Mouse (Mus musculus) stomach, postnatal 0 days (tissue): ENCODE results near the gene Rnf121.

Experiments used
- CTCF ChIP-seq: IDR thresholded peaks from 2 replicates; pipeline ENCODE4 v1.5.1; 2016; ENCODE audit warnings: antibody characterized with exemption, low read depth, mild to moderate bottlenecking, moderate library complexity
- EP300 ChIP-seq: optimal IDR thresholded peaks from 2 replicates; pipeline ENCODE3; 2016; ENCODE audit warnings: antibody characterized with exemption

DNA sequence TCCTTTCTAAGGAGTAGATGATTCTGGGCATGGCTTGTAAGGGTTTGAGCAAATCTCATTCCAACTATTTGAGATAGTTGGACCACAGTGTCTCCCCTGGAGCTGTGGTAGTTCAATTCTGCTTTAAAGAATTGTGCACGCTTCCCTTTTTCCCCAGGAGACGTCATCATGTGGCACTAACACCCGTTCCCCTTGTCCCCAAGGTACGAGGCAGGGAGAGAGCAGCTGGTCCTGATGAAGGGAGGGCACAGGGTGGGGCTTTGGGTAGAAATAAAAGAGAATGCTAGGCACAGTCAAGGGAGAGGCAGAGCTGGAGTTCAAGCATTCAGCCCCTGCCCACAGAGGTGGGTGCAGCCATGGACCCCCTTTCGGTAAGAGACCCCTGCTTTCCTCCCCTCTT is 17.5 kb upstream of the Rnf121 start, which contains the start of gene Trpc2:
- TF ChIP-seq CTCF (no peak), EP300 (no peak)
